Comparison of ENCODE assay signal across 7 mouse cellular contexts in genomic region chr5:124552094-124552472, GRCm38 (mm10). TPM values are rescaled to one million over a fixed set of nuclear protein-coding genes. Genes with fewer than 3 reads are reported as not detected.
A peak's percentile ranks its signal among the peaks of the same experiment; 100 is the strongest.
DNase-seq lines count a peak whose midpoint lies in the region; ATAC-seq lines count a peak whose summit lies in the region.

No protein-coding gene starts in this region.

- H3K36me3 ChIP-seq in megakaryocyte, embryonic 14.5 days (replicated peaks; ENCODE audit: low read length): peaks cover 53% of the 10 kb centered on the region
- H3K36me3 ChIP-seq in embryonic facial prominence, embryonic 15.5 days: peaks cover 40% of the 10 kb centered on the region
- H3K36me3 ChIP-seq in limb, embryonic 12.5 days: peaks cover 49% of the 10 kb centered on the region
- peaks cover 14% of the 10 kb centered on the region; the same call in 1 of the 2 replicates for H3K36me3 ChIP-seq in stomach, embryonic 16.5 days (ENCODE audit: control insufficient read depth, insufficient read depth, low read length)

- H3K4me3 ChIP-seq in megakaryocyte, embryonic 14.5 days (replicated peaks): peak overlapping the region; percentile 96
- peak overlapping the region; percentile 71 for H3K4me3 ChIP-seq in embryonic facial prominence, embryonic 15.5 days (replicated peaks)
- H3K4me3 ChIP-seq in limb, embryonic 12.5 days (replicated peaks): peak overlapping the region; percentile 93
- H3K4me3 ChIP-seq in stomach, embryonic 16.5 days (replicated peaks; ENCODE audit: low read length): peak overlapping the region; percentile 86

- H3K4me1 ChIP-seq in megakaryocyte, embryonic 14.5 days: peaks cover 37% of the 10 kb centered on the region
- peaks cover 16% of the 10 kb centered on the region for H3K4me1 ChIP-seq in embryonic facial prominence, embryonic 15.5 days
- H3K4me1 ChIP-seq in limb, embryonic 12.5 days (replicated peaks): peaks cover 11% of the 10 kb centered on the region; the same call in 1 of the 2 replicates
- H3K4me1 ChIP-seq in stomach, embryonic 16.5 days (ENCODE audit: control insufficient read depth, insufficient read depth, low read length): peaks cover 7% of the 10 kb centered on the region; the same call in 1 of the 2 replicates

- peak overlapping the region; percentile 89 for H3K27ac ChIP-seq in embryonic facial prominence, embryonic 15.5 days (replicated peaks)
- peak overlapping the region; percentile 80 for H3K27ac ChIP-seq in limb, embryonic 12.5 days
- H3K27ac ChIP-seq in stomach, embryonic 16.5 days (ENCODE audit: low read length): peak overlapping the region; percentile 77

- DNase-seq in spleen, adult 18-20 months: no peak
- DNase-seq in urinary bladder, postnatal 25 days (ENCODE audit: low spot score): no peak

- ATAC-seq in megakaryocyte, adult 5-6 weeks (ENCODE audit: poor library complexity, severe bottlenecking): no peak
- ATAC-seq in embryonic facial prominence, embryonic 15.5 days (ENCODE audit: insufficient number of reproducible peaks, low FRiP score, low TSS enrichment, low read depth): no peak
- ATAC-seq in limb, embryonic 12.5 days (ENCODE audit: insufficient number of reproducible peaks, insufficient read depth, low FRiP score, low TSS enrichment, low read depth): no peak
- ATAC-seq in stomach, embryonic 16.5 days (ENCODE audit: insufficient read depth, low FRiP score): no peak

- peak overlapping the region; percentile 62 for H3K9ac ChIP-seq in embryonic facial prominence, embryonic 15.5 days
- peak overlapping the region; percentile 75 for H3K9ac ChIP-seq in limb, embryonic 12.5 days (replicated peaks)
- H3K9ac ChIP-seq in stomach, embryonic 16.5 days (ENCODE audit: low read length): peak overlapping the region; percentile 78

- no peaks in the 10 kb centered on the region for H3K27me3 ChIP-seq in megakaryocyte, embryonic 14.5 days (replicated peaks)
- H3K27me3 ChIP-seq in embryonic facial prominence, embryonic 15.5 days: no peaks in the 10 kb centered on the region
- H3K27me3 ChIP-seq in limb, embryonic 12.5 days: no peaks in the 10 kb centered on the region
- no peaks in the 10 kb centered on the region for H3K27me3 ChIP-seq in stomach, embryonic 16.5 days (ENCODE audit: control insufficient read depth, insufficient read depth, low read length)

- peak overlapping the region; percentile 81 for H3K4me2 ChIP-seq in embryonic facial prominence, embryonic 15.5 days (replicated peaks)
- peak overlapping the region; percentile 82 for H3K4me2 ChIP-seq in limb, embryonic 12.5 days
- H3K4me2 ChIP-seq in stomach, embryonic 16.5 days (ENCODE audit: low read depth, low read length): peak overlapping the region; percentile 67

- WGBS in embryonic facial prominence, embryonic 15.5 days: 3% methylated on average over 9 of the region's 9 CpGs
- WGBS in limb, embryonic 12.5 days: 11% methylated on average over 9 of the region's 9 CpGs
- 8% methylated on average over 9 of the region's 9 CpGs for WGBS in stomach, embryonic 16.5 days

- no peaks in the 10 kb centered on the region for H3K9me3 ChIP-seq in megakaryocyte, embryonic 14.5 days
- no peaks in the 10 kb centered on the region for H3K9me3 ChIP-seq in embryonic facial prominence, embryonic 15.5 days (replicated peaks)
- H3K9me3 ChIP-seq in limb, embryonic 12.5 days: no peaks in the 10 kb centered on the region
- no peaks in the 10 kb centered on the region for H3K9me3 ChIP-seq in stomach, embryonic 16.5 days (replicated peaks; ENCODE audit: control insufficient read depth, low read length)

RNA-seq across cellular contexts. Expression of gene Ddx55, which starts 0.6 kb away (rescaled TPM):
- polyA plus RNA-seq in megakaryocyte, embryonic 14.5 days (2012; ENCODE audit: insufficient read depth, low replicate concordance): 4.6 and 7.1 TPM in 2 replicates
- total RNA-seq in megakaryocyte, adult 5-6 weeks (2015): 6.5 and 7.7 TPM in 2 replicates
- 7.2 and 15.1 TPM in 2 replicates for total RNA-seq in megakaryocyte, adult 5-6 weeks (2017)
- 14.9 and 17.7 TPM in 2 replicates for polyA plus RNA-seq in embryonic facial prominence, embryonic 15.5 days (2015; fragmentation: Nextera tagmentation; extraction: Ambion mirVana)
- polyA plus RNA-seq in limb, embryonic 12.5 days (2016; fragmentation: Nextera tagmentation; extraction: Ambion mirVana): 18.5 and 19.9 TPM in 2 replicates
- polyA plus RNA-seq in stomach, embryonic 16.5 days (2015; fragmentation: Nextera tagmentation; extraction: Ambion mirVana): 12.5 and 15.1 TPM in 2 replicates

RNA-seq across cellular contexts. Expression of gene Tmed2, which starts 11.6 kb away (rescaled TPM):
- 72.2 and 125 TPM in 2 replicates for polyA plus RNA-seq in megakaryocyte, embryonic 14.5 days (2012; ENCODE audit: insufficient read depth, low replicate concordance)
- 561 and 605 TPM in 2 replicates for total RNA-seq in megakaryocyte, adult 5-6 weeks (2015)
- total RNA-seq in megakaryocyte, adult 5-6 weeks (2017): 974 and 1,002 TPM in 2 replicates
- 566 and 571 TPM in 2 replicates for polyA plus RNA-seq in embryonic facial prominence, embryonic 15.5 days (2015; fragmentation: Nextera tagmentation; extraction: Ambion mirVana)
- 484 and 497 TPM in 2 replicates for polyA plus RNA-seq in limb, embryonic 12.5 days (2016; fragmentation: Nextera tagmentation; extraction: Ambion mirVana)
- polyA plus RNA-seq in stomach, embryonic 16.5 days (2015; fragmentation: Nextera tagmentation; extraction: Ambion mirVana): 641 and 673 TPM in 2 replicates

RNA-seq across cellular contexts. Expression of gene Rilpl1, which starts 20.9 kb away (rescaled TPM):
- 0.75 and 11.4 TPM in 2 replicates for polyA plus RNA-seq in megakaryocyte, embryonic 14.5 days (2012; ENCODE audit: insufficient read depth, low replicate concordance)
- total RNA-seq in megakaryocyte, adult 5-6 weeks (2015): 0.75 and 1.2 TPM in 2 replicates
- 0.48 and 0.65 TPM in 2 replicates for total RNA-seq in megakaryocyte, adult 5-6 weeks (2017)
- polyA plus RNA-seq in embryonic facial prominence, embryonic 15.5 days (2015; fragmentation: Nextera tagmentation; extraction: Ambion mirVana): 23.2 and 25.1 TPM in 2 replicates
- 27.5 and 31.5 TPM in 2 replicates for polyA plus RNA-seq in limb, embryonic 12.5 days (2016; fragmentation: Nextera tagmentation; extraction: Ambion mirVana)
- 8.9 and 11.0 TPM in 2 replicates for polyA plus RNA-seq in stomach, embryonic 16.5 days (2015; fragmentation: Nextera tagmentation; extraction: Ambion mirVana)

RNA-seq across cellular contexts. Expression of gene Eif2b1, which starts 26.8 kb away (rescaled TPM):
- 8.4 and 10.9 TPM in 2 replicates for polyA plus RNA-seq in megakaryocyte, embryonic 14.5 days (2012; ENCODE audit: insufficient read depth, low replicate concordance)
- total RNA-seq in megakaryocyte, adult 5-6 weeks (2015): 24.8 and 28.0 TPM in 2 replicates
- 15.6 and 20.0 TPM in 2 replicates for total RNA-seq in megakaryocyte, adult 5-6 weeks (2017)
- 66.4 and 72.3 TPM in 2 replicates for polyA plus RNA-seq in embryonic facial prominence, embryonic 15.5 days (2015; fragmentation: Nextera tagmentation; extraction: Ambion mirVana)
- 71.2 and 74.7 TPM in 2 replicates for polyA plus RNA-seq in limb, embryonic 12.5 days (2016; fragmentation: Nextera tagmentation; extraction: Ambion mirVana)
- polyA plus RNA-seq in stomach, embryonic 16.5 days (2015; fragmentation: Nextera tagmentation; extraction: Ambion mirVana): 71.5 and 74.6 TPM in 2 replicates

RNA-seq across cellular contexts. Expression of gene Gtf2h3, which starts 26.9 kb away (rescaled TPM):
- polyA plus RNA-seq in megakaryocyte, embryonic 14.5 days (2012; ENCODE audit: insufficient read depth, low replicate concordance): 3.1 TPM in 1 of 2 replicates, not detected in the other
- 8.0 and 8.6 TPM in 2 replicates for total RNA-seq in megakaryocyte, adult 5-6 weeks (2015)
- 11.6 and 20.7 TPM in 2 replicates for total RNA-seq in megakaryocyte, adult 5-6 weeks (2017)
- polyA plus RNA-seq in embryonic facial prominence, embryonic 15.5 days (2015; fragmentation: Nextera tagmentation; extraction: Ambion mirVana): 58.2 and 60.3 TPM in 2 replicates
- 86.6 and 90.0 TPM in 2 replicates for polyA plus RNA-seq in limb, embryonic 12.5 days (2016; fragmentation: Nextera tagmentation; extraction: Ambion mirVana)
- polyA plus RNA-seq in stomach, embryonic 16.5 days (2015; fragmentation: Nextera tagmentation; extraction: Ambion mirVana): 51.2 and 52.2 TPM in 2 replicates
